Mouse (Mus musculus) lung, embryonic 14.5 days (tissue): ENCODE data around the gene Scn1b. TPM values are rescaled to one million over a fixed set of nuclear protein-coding genes. Genes with fewer than 3 reads are reported as not detected.
A peak's percentile ranks its signal among the peaks of the same experiment; 100 is the strongest.

Source experiments
- ATAC-seq: fragments of 200-750 bp; cut with Nextera tagmentation; 2 replicates; pipeline ENCODE4 v1.8.0; 2017; ENCODE audit warnings: mild to moderate bottlenecking, moderate TSS enrichment, moderate library complexity; ENCODE audit not compliant: insufficient read depth
- DNase-seq: peaks from one replicate; pipeline ENCODE4 v3.0.0-alpha.2; 2015
- H3K27ac ChIP-seq: fragments of 300-500 bp; sonication (generic); 2 replicates; pipeline ENCODE4 v1.5.1; 2014; ENCODE audit warnings: low read depth, mild to moderate bottlenecking, moderate library complexity
- H3K27me3 ChIP-seq: fragments of 300-500 bp; sonication (generic); 2 replicates; pipeline ENCODE4 v1.6.1; 2014; ENCODE audit warnings: low read length, control low read depth; ENCODE audit not compliant: insufficient read depth
- H3K36me3 ChIP-seq: fragments of 300-500 bp; sonication (generic); 2 replicates; pipeline ENCODE4 v1.6.1; 2014; ENCODE audit warnings: control low read depth; ENCODE audit not compliant: insufficient read depth
- H3K4me1 ChIP-seq: fragments of 300-500 bp; sonication (generic); 2 replicates; pipeline ENCODE4 v1.6.1; 2014; ENCODE audit warnings: antibody characterized with exemption, control low read depth; ENCODE audit not compliant: insufficient read depth
- H3K4me2 ChIP-seq: fragments of 300-500 bp; sonication (generic); 2 replicates; pipeline ENCODE4 v1.6.1; 2014; ENCODE audit warnings: mild to moderate bottlenecking
- H3K4me3 ChIP-seq: fragments of 300-500 bp; sonication (generic); 2 replicates; pipeline ENCODE4 v1.5.1; 2014; ENCODE audit warnings: low read depth, low read length
- H3K9ac ChIP-seq: fragments of 300-500 bp; sonication (generic); 2 replicates; pipeline ENCODE4 v1.6.1; 2014
- H3K9me3 ChIP-seq: fragments of 300-500 bp; sonication (generic); 2 replicates; pipeline ENCODE4 v1.6.1; 2016; ENCODE audit warnings: low read depth, low read length, control low read depth
- CTCF ChIP-seq: IDR thresholded peaks from 2 replicates; pipeline ENCODE4 v1.5.1; 2016; ENCODE audit warnings: antibody characterized with exemption, low read depth
- WGBS: fragments of 180-500 bp; shearing (Covaris S2); extraction: QIAGEN DNeasy Blood & Tissue Kit; methylation state at CpG from one replicate; pipeline ENCODE4 v1.1.7; 2014; 5-methylcytosine and 5-hydroxymethylcytosine counted together
- polyA plus RNA-seq: library from polyadenylated mRNA; unstranded; fragments of >200 nt; fragmentation: Nextera tagmentation; extraction: Ambion mirVana; gene quantifications from 2 replicates; pipeline ENCODE4 v1.2.1, GENCODE M21; 2014

Gene Scn1b
- polyA plus RNA-seq, 1 experiment from 2014 or later: 1.3 TPM

DNA sequence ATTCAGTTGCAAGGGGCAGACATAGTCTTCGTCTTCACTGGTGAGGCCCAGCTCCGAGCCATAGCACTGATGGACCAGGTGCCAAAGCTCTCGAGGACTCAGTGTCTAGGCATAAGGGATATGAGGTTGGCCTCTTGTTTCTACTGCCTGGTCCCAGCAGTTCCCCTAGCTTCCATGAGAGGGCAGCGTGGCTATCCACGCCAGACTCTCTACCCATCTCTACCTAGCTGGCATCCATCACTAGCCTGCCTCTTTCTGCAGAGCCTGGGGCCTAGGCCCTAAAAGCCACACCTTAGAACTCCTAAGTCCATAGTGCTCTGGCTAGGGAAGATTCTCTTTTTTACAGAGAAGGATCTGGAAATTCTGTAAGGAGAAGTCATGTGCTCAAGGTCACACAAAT lies 13.0 kb upstream of the Scn1b start:
- ATAC-seq: peak; percentile 57; the same call in 1 of the 2 replicates
- Histone ChIP-seq H3K27me3 (no peaks in the 10 kb centered on the region), H3K9me3 (no peaks in the 10 kb centered on the region), H3K27ac (no peak overlapping the region), H3K36me3 (peaks cover 94% of the 10 kb centered on the region), H3K4me2 (no peak overlapping the region), H3K4me1 (no peaks in the 10 kb centered on the region), H3K9ac (no peak overlapping the region), H3K4me3 (no peak overlapping the region)
- peak; percentile 69 for DNase-seq
- TF ChIP-seq CTCF: peak; percentile 83
- WGBS: 60% methylated on average over 5 of the region's 5 CpGs

DNA sequence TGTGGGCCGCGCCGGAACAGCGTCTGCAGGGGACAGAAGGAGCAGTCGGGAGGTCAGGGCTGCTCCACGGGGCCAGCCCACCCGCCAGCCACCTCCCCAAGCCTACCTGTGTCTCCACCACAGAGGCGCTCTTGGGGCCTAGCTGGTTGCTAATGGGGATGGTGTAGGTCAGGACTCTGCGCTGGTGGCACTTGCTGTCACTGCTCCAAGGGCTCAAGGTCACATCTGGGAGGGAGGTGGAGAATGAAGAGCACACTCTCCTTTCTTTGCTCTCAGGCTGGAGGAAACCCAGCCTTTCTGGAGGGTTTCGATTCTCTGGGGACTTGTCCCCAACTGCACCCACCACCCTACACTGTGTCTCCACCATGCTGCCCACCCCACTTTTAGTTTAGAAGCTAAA lies 8.9 kb upstream of the Scn1b start:
- no peak overlapping the region for H3K9ac ChIP-seq
- H3K9me3 ChIP-seq: no peaks in the 10 kb centered on the region
- no peak for TF ChIP-seq CTCF
- no peaks in the 10 kb centered on the region for H3K27me3 ChIP-seq
- 89% methylated on average over 10 of the region's 10 CpGs for WGBS
- no peak overlapping the region for H3K4me2 ChIP-seq
- ATAC-seq (no peak), DNase-seq (no peak)
- no peak overlapping the region for H3K27ac ChIP-seq
- H3K4me3 ChIP-seq: no peak overlapping the region
- peaks cover 100% of the 10 kb centered on the region for H3K36me3 ChIP-seq
- no peaks in the 10 kb centered on the region for H3K4me1 ChIP-seq

DNA sequence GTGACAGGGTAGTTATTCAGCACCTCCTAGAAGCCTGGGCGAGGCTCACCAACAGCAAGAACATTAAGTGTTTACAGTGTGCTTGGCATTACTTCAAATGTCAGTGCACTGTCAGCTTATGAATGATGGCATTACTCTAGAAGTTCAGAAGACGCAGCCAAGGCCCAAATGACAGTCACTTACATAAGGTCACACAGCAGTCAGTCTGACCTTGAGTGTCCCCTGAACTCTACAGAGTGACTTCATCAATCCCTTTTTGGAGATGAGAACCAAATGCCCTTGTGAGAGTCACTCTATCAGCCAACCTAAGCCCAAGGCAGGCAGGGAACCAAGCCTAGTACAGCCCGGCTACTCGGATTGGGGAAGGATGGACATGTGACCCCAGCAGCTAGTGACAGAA lies 5.1 kb upstream of the Scn1b start:
- H3K4me1 ChIP-seq: no peaks in the 10 kb centered on the region
- no peak for TF ChIP-seq CTCF
- WGBS: 77% methylated on average over 4 of the region's 4 CpGs
- no peak overlapping the region for H3K27ac ChIP-seq
- DNase-seq: no peak
- H3K4me3 ChIP-seq: no peak overlapping the region
- H3K36me3 ChIP-seq: peaks cover 86% of the 10 kb centered on the region
- no peak overlapping the region for H3K4me2 ChIP-seq
- no peak for ATAC-seq
- peaks cover 5% of the 10 kb centered on the region for H3K27me3 ChIP-seq
- H3K9ac ChIP-seq: no peak overlapping the region
- no peaks in the 10 kb centered on the region for H3K9me3 ChIP-seq

DNA sequence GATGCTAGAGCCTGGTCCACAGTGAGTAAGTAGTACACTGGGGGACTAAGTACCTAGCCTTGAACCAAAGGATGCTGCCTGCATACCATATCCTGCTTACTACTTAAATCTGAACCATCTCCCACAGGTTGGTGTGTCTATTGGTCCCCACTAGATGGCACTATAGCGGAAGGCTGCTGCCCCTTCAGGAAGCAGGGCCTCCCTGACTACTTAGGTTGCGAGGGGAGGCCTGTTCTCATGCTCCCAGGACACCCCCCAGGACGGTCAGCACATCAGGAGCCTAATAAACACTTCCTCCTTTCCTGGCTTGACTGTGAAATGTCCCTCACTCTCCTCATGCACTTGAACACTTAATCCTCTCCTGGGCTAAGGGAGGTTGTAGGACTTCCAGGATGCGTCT lies 4.0 kb upstream of the Scn1b start:
- Histone ChIP-seq H3K9ac (no peak overlapping the region), H3K9me3 (no peaks in the 10 kb centered on the region), H3K27me3 (peaks cover 15% of the 10 kb centered on the region), H3K27ac (no peak overlapping the region), H3K4me3 (no peak overlapping the region), H3K4me2 (no peak overlapping the region), H3K36me3 (peaks cover 75% of the 10 kb centered on the region), H3K4me1 (no peaks in the 10 kb centered on the region)
- WGBS: 35% methylated on average over 4 of the region's 4 CpGs
- peak; percentile 81 for TF ChIP-seq CTCF
- no peak for ATAC-seq
- peak; percentile 82 for DNase-seq

DNA sequence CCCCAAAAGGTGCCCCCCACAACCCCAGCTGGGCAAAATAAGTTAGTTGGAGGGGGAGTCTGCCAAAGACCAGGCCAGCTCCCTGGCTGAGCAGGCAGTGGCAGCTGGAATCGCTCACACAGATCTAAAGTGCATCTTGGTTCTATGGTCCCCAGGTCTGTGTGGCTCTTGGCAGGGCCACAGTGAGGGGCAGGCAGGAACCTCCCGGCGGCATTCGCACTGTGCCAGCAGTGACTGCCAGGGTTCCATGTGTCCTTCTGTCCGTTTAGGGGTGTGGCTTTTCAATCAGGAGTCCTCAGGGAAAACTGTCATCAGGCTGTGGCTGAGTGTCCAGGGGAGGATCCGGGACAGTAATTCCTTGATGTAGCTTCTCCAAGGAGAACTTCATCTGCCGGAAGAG lies 3.4 kb upstream of the Scn1b start:
- Histone ChIP-seq H3K4me1 (no peaks in the 10 kb centered on the region), H3K27me3 (peaks cover 20% of the 10 kb centered on the region), H3K4me3 (no peak overlapping the region), H3K9ac (no peak overlapping the region), H3K27ac (no peak overlapping the region), H3K36me3 (peaks cover 69% of the 10 kb centered on the region), H3K4me2 (no peak overlapping the region), H3K9me3 (no peaks in the 10 kb centered on the region)
- no peak for TF ChIP-seq CTCF
- ATAC-seq (no peak), DNase-seq (no peak)
- WGBS: 91% methylated on average over 7 of the region's 7 CpGs

DNA sequence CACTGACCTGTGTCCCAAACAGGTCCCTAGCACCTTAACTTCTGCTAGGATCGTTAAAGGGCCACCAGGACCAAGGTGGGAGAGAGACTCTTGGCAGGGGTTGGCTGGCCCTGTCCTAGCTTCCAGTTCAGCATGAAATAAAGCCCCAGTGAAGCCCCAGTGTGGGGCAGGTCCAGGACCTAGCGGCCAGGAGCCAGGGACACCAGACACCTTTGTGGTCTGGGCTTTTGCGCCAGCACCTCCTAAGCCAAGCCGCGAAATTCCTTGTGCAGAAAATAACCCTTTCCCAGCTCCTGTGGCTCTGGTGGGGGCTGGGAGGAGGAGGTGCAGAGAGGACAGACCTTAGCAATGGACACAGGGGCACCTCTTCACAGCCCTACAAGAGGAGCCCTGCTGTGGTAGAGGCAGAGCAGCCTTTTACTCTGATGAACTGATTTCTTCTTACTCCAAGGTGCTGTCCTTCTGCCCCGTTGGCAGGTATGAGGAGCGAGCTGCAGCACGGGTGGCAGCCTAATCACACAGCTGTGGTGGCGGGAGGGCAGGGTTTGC lies 1.4 kb upstream of the Scn1b start:
- DNase-seq (no peak), ATAC-seq (peak; percentile 10; the same call in 1 of the 2 replicates)
- Histone ChIP-seq H3K27me3 (peaks cover 27% of the 10 kb centered on the region), H3K4me2 (no peak overlapping the region), H3K4me3 (no peak overlapping the region), H3K27ac (no peak overlapping the region), H3K4me1 (no peaks in the 10 kb centered on the region), H3K9ac (no peak overlapping the region), H3K9me3 (no peaks in the 10 kb centered on the region), H3K36me3 (peaks cover 49% of the 10 kb centered on the region)
- TF ChIP-seq CTCF: no peak
- 61% methylated on average over 9 of the region's 9 CpGs for WGBS

DNA sequence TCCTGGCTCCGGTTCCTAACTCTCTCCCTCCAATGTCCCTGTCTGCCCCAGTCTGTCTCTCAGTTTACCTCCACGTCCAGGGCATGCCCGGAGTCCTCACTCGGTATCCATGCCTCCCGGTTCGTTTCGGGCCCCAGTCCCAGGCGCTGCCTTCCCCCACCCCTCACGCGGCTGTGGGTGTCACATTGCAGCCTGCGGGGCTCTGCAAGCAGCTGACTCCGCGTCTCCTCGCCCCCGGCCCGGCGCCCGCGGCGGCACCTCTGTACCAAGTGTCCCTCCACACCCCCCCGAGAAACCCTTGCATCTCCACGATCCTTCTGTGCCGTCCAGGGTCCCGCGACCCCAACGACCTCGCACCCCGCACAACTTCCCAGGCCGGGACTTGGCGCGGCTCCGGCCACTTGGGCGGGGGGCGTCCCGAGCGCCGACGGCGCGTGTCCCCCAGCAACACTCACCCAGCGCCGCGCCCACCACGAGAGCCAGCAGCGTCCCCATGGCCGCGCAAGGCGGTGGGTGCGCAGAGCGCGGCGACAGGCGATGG lies 522 bp downstream of the Scn1b start:
- Histone ChIP-seq H3K9me3 (no peaks in the 10 kb centered on the region), H3K4me2 (peak overlapping the region; percentile 96), H3K4me1 (no peaks in the 10 kb centered on the region), H3K36me3 (peaks cover 30% of the 10 kb centered on the region), H3K9ac (peak overlapping the region; percentile 52), H3K27me3 (peaks cover 27% of the 10 kb centered on the region), H3K4me3 (peak overlapping the region; percentile 56), H3K27ac (no peak overlapping the region)
- no peak for TF ChIP-seq CTCF
- DNase-seq (no peak), ATAC-seq (peak; percentile 6; the same call in 1 of the 2 replicates)
- 1% methylated on average over 50 of the region's 53 CpGs for WGBS
